ENCODE assay signal across 9 mouse cellular contexts in the genomic region with DNA sequence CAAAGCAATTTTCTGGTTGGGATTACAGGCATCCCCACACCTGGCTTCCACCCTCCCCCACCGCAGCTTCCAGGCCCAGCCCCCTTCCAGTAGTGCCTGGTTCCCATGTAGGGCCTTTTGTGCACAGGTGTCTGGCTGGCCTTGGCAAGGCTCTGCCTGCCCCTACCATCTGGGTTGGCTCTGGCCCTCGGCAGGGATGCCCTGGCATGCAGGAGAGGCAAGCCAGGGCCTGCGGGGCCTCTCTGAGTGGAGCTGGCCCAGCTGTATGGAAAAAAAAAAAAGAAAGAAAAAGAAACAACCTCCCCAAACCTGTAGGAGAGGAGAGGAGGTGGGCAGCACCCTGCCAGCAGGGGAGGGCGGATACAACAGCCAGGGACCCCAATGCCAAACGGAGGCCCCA. TPM values are rescaled to one million over a fixed set of nuclear protein-coding genes. Genes with fewer than 3 reads are reported as not detected.
DNase-seq lines count a peak whose midpoint lies in the region; ATAC-seq and TF ChIP-seq lines count a peak whose summit lies in the region.
"Had no signal": no experiment of that assay in that cellular context is flagged by ENCODE, and none has a peak within 500 bp of the region (broad histone marks: within the 10 kb centered on the region; RNA-seq: fewer than 3 reads in every experiment).

No protein-coding gene starts in this region.

- DNase-seq in left cerebral cortex, adult 2 months (ENCODE audit: extremely low spot score in 1 of 2, low spot score in 2 of 2) = no peak
- DNase-seq in left cerebral cortex, adult 18-20 months (ENCODE audit: low spot score in 2 of 2) = no peak
- DNase-seq in cerebellum, adult 8-10 months = peak; percentile 72
- DNase-seq in forebrain, embryonic 14.5 days (ENCODE audit: low spot score) = no peak
- DNase-seq in adrenal gland, adult 18-20 months (ENCODE audit: low spot score in 2 of 2) = no peak
- no peak for DNase-seq in left cerebral cortex, adult 9 months (ENCODE audit: low spot score in 2 of 2)
- no peak for DNase-seq in lung, adult 2 months
- DNase-seq: thymus, postnatal 14 days had no signal

- WGBS in forebrain, embryonic 14.5 days = 70% methylated on average over 5 of the region's 5 CpGs
- 76% methylated on average over 5 of the region's 5 CpGs for WGBS in midbrain, embryonic 16.5 days
- 59% methylated on average over 5 of the region's 5 CpGs for WGBS in lung, adult 2 months

- H3K27me3 ChIP-seq in forebrain, embryonic 14.5 days (replicated peaks; ENCODE audit: control insufficient read depth, insufficient read depth, low read length) = no peaks in the 10 kb centered on the region
- no peaks in the 10 kb centered on the region for H3K27me3 ChIP-seq in midbrain, embryonic 16.5 days (ENCODE audit: control insufficient read depth, insufficient read depth, low read depth, low read length)

- peak overlapping the region; percentile 12; the same call in 1 of the 2 replicates for H3K4me2 ChIP-seq in forebrain, embryonic 14.5 days (ENCODE audit: low read length)
- H3K4me2 ChIP-seq in midbrain, embryonic 16.5 days (ENCODE audit: low read length) = peak overlapping the region; percentile 22; the same call in 1 of the 2 replicates

- peak overlapping the region; percentile 66 for H3K27ac ChIP-seq in left cerebral cortex, adult 2 months
- H3K27ac ChIP-seq in forebrain, embryonic 14.5 days (ENCODE audit: low read depth, low read length) = peak overlapping the region; percentile 77
- peak overlapping the region; percentile 58; the same call in 1 of the 2 replicates for H3K27ac ChIP-seq in midbrain, embryonic 16.5 days (ENCODE audit: low read length)

- H3K4me3 ChIP-seq in left cerebral cortex, adult 2 months = peak overlapping the region; percentile 16; the same call in 1 of the 2 replicates
- H3K4me3 ChIP-seq in forebrain, embryonic 14.5 days (ENCODE audit: low read depth, low read length) = peak overlapping the region; percentile 8; the same call in 1 of the 2 replicates
- no peak overlapping the region for H3K4me3 ChIP-seq in midbrain, embryonic 16.5 days (ENCODE audit: low read depth, low read length)
- no peak overlapping the region for H3K4me3 ChIP-seq in lung, adult 2 months (replicated peaks; ENCODE audit: extremely low read depth, low read depth, low read length)

- no peak for ATAC-seq in forebrain, embryonic 14.5 days
- no peak for ATAC-seq in midbrain, embryonic 16.5 days

- intact Hi-C loops in left cerebral cortex, adult 2 months (cut with DNase I) = no loop called here

- TF ChIP-seq POLR2A in lung, adult 2 months (IDR thresholded peaks at IDR 0.05; ENCODE audit: borderline replicate concordance, extremely low read depth, low read depth, low read length) = no peak

- H3K9ac ChIP-seq in forebrain, embryonic 14.5 days (ENCODE audit: low read length) = peak overlapping the region; percentile 98
- H3K9ac ChIP-seq in midbrain, embryonic 16.5 days (ENCODE audit: low read depth, low read length) = peak overlapping the region; percentile 47

- H3K36me3 ChIP-seq in forebrain, embryonic 14.5 days (ENCODE audit: control insufficient read depth, insufficient read depth, low read length) = peaks cover 66% of the 10 kb centered on the region
- H3K36me3 ChIP-seq in midbrain, embryonic 16.5 days (ENCODE audit: control insufficient read depth, insufficient read depth, low read length) = peaks cover 30% of the 10 kb centered on the region

- peaks cover 35% of the 10 kb centered on the region for H3K4me1 ChIP-seq in forebrain, embryonic 14.5 days (ENCODE audit: control insufficient read depth, insufficient read depth, low read length)
- H3K4me1 ChIP-seq in midbrain, embryonic 16.5 days (ENCODE audit: control insufficient read depth, insufficient read depth, low read length) = peaks cover 37% of the 10 kb centered on the region
- peaks cover 8% of the 10 kb centered on the region for H3K4me1 ChIP-seq in lung, adult 2 months (ENCODE audit: control insufficient read depth, insufficient read depth, low read length)

- no peak for TF ChIP-seq CTCF in left cerebral cortex, adult 2 months (IDR thresholded peaks at IDR 0.05)
- no peak for TF ChIP-seq CTCF in lung, adult 2 months (IDR thresholded peaks at IDR 0.05; ENCODE audit: insufficient read depth, low read length)

- no peaks in the 10 kb centered on the region for H3K9me3 ChIP-seq in forebrain, embryonic 14.5 days (replicated peaks; ENCODE audit: control insufficient read depth, low read length)
- H3K9me3 ChIP-seq in midbrain, embryonic 16.5 days (replicated peaks; ENCODE audit: control insufficient read depth, low read length, poor library complexity, severe bottlenecking) = no peaks in the 10 kb centered on the region

RNA-seq across cellular contexts. Expression of gene Pik3r2, which starts 3.1 kb away (rescaled TPM):
- 100 to 1,000 TPM; 159 to 160 TPM for total RNA-seq in left cerebral cortex, adult 2 months (2021)
- total RNA-seq in left cerebral cortex, adult 18-20 months (2021) = 100 to 1,000 TPM; 150 to 153 TPM
- 57.9 and 84.9 TPM in 2 replicates for polyA plus RNA-seq in forebrain, embryonic 14.5 days (2014; fragmentation: Nextera tagmentation; extraction: Ambion mirVana)
- 107 and 112 TPM in 2 replicates for polyA plus RNA-seq in midbrain, embryonic 16.5 days (2015; fragmentation: Nextera tagmentation; extraction: Ambion mirVana)
- 10 to 100 TPM; 30.5 to 36.5 TPM for total RNA-seq in adrenal gland, adult 18-20 months (2021)
- polyA plus RNA-seq in lung, adult 2 months (2012; rRNA removed) = 112 and 119 TPM in 2 replicates

RNA-seq across cellular contexts. Expression of gene Mpv17l2, which starts 12.7 kb away (rescaled TPM):
- 10 to 100 TPM; 33.3 to 35.7 TPM for total RNA-seq in left cerebral cortex, adult 2 months (2021)
- total RNA-seq in left cerebral cortex, adult 18-20 months (2021) = 10 to 100 TPM; 31.3 to 31.4 TPM
- polyA plus RNA-seq in forebrain, embryonic 14.5 days (2014; fragmentation: Nextera tagmentation; extraction: Ambion mirVana) = 52.3 and 60.8 TPM in 2 replicates
- polyA plus RNA-seq in midbrain, embryonic 16.5 days (2015; fragmentation: Nextera tagmentation; extraction: Ambion mirVana) = 34.8 and 35.7 TPM in 2 replicates
- 100 to 1,000 TPM in 1 of 2 experiments, 10 to 100 TPM in 1; 94.9 to 120 TPM for total RNA-seq in adrenal gland, adult 18-20 months (2021)
- 61.6 and 80.0 TPM in 2 replicates for polyA plus RNA-seq in lung, adult 2 months (2012; rRNA removed)

RNA-seq across cellular contexts. Expression of gene Rab3a, which starts 18.9 kb away (rescaled TPM):
- 100 to 1,000 TPM; 808 to 835 TPM for total RNA-seq in left cerebral cortex, adult 2 months (2021)
- 100 to 1,000 TPM; 870 to 892 TPM for total RNA-seq in left cerebral cortex, adult 18-20 months (2021)
- polyA plus RNA-seq in forebrain, embryonic 14.5 days (2014; fragmentation: Nextera tagmentation; extraction: Ambion mirVana) = 330 and 371 TPM in 2 replicates
- 477 and 573 TPM in 2 replicates for polyA plus RNA-seq in midbrain, embryonic 16.5 days (2015; fragmentation: Nextera tagmentation; extraction: Ambion mirVana)
- total RNA-seq in adrenal gland, adult 18-20 months (2021) = 10 to 100 TPM; 52.4 to 60.4 TPM
- 46.4 and 53.4 TPM in 2 replicates for polyA plus RNA-seq in lung, adult 2 months (2012; rRNA removed)

RNA-seq across cellular contexts. Expression of gene Mast3, which starts 31.4 kb away (rescaled TPM):
- total RNA-seq in left cerebral cortex, adult 2 months (2021) = 100 to 1,000 TPM; 369 to 386 TPM
- 100 to 1,000 TPM; 317 to 334 TPM for total RNA-seq in left cerebral cortex, adult 18-20 months (2021)
- 15.5 and 18.6 TPM in 2 replicates for polyA plus RNA-seq in forebrain, embryonic 14.5 days (2014; fragmentation: Nextera tagmentation; extraction: Ambion mirVana)
- 21.1 and 23.2 TPM in 2 replicates for polyA plus RNA-seq in midbrain, embryonic 16.5 days (2015; fragmentation: Nextera tagmentation; extraction: Ambion mirVana)
- 10 to 100 TPM; 15.6 to 16.7 TPM for total RNA-seq in adrenal gland, adult 18-20 months (2021)
- polyA plus RNA-seq in lung, adult 2 months (2012; rRNA removed) = 84.2 and 87.0 TPM in 2 replicates

RNA-seq across cellular contexts. Expression of gene Il12rb1, which starts 34.8 kb away (rescaled TPM):
- under 1 TPM; 0.77 to 0.82 TPM for total RNA-seq in left cerebral cortex, adult 2 months (2021)
- total RNA-seq in left cerebral cortex, adult 18-20 months (2021) = under 1 TPM; 0.63 to 0.77 TPM
- 0.22 TPM in 1 of 2 replicates, not detected in the other for polyA plus RNA-seq in forebrain, embryonic 14.5 days (2014; fragmentation: Nextera tagmentation; extraction: Ambion mirVana)
- 0.08 and 0.19 TPM in 2 replicates for polyA plus RNA-seq in midbrain, embryonic 16.5 days (2015; fragmentation: Nextera tagmentation; extraction: Ambion mirVana)
- under 1 TPM; 0.66 to 0.77 TPM for total RNA-seq in adrenal gland, adult 18-20 months (2021)
- polyA plus RNA-seq in lung, adult 2 months (2012; rRNA removed) = 0.86 and 1.5 TPM in 2 replicates

Comparison
In these comparisons a context has a peak if more than half of its experiments do, and no peak if none do; other contexts are left out.
1. H3K4me3 ChIP-seq: peak in left cerebral cortex, adult 2 months (single experiment) and forebrain, embryonic 14.5 days (single experiment); none in midbrain, embryonic 16.5 days (single experiment) and lung, adult 2 months (single experiment).
2. RNA of gene Pik3r2, which starts 3.1 kb away (total RNA-seq): 159 to 160 TPM in left cerebral cortex, adult 2 months and 150 to 153 TPM in left cerebral cortex, adult 18-20 months; 30.5 to 36.5 TPM in adrenal gland, adult 18-20 months; every median in the first group is over 4 times any median in the second.
3. RNA of gene Rab3a, which starts 18.9 kb away (total RNA-seq): 870 to 892 TPM in left cerebral cortex, adult 18-20 months and 808 to 835 TPM in left cerebral cortex, adult 2 months; 52.4 to 60.4 TPM in adrenal gland, adult 18-20 months; every median in the first group is over 10 times any median in the second.
4. Peak in every context shown above with its lines, with median percentiles within 50 percentile points of each other: H3K27ac ChIP-seq.